Mouse (Mus musculus) erythroid progenitor cell, adult 5-6 weeks (primary cell): ENCODE results near the gene Sys1. TPM values are rescaled to one million over a fixed set of nuclear protein-coding genes. Genes with fewer than 3 reads are reported as not detected.

Source experiments
- ATAC-seq: replicated peaks from 2 replicates; pipeline ENCODE4 v1.8.0; 2016; ENCODE audit warnings: moderate number of reproducible peaks, mild to moderate bottlenecking, moderate TSS enrichment, inconsistent platforms; ENCODE audit not compliant: poor library complexity, low FRiP score, severe bottlenecking
- total RNA-seq, 2 experiments: library from RNA; stranded (forward) in 1 of 2; stranded (reverse) in 1 of 2; fragments of 150-400 nt in 1 of 2; fragments of 186-747, 209-891 nt in 1 of 2; gene quantifications; 2 replicates each; pipeline versions ENCODE4 v1.2.3 to v1.2.4; 2015 to 2017; ENCODE audit warnings: low replicate concordance in 2 of 2

The Sys1 gene
- 8.8 and 10.8 TPM in 2 replicates for total RNA-seq (2015; ENCODE audit: low replicate concordance)
- 3.1 and 5.3 TPM in 2 replicates for total RNA-seq (2017; ENCODE audit: low replicate concordance)

DNA sequence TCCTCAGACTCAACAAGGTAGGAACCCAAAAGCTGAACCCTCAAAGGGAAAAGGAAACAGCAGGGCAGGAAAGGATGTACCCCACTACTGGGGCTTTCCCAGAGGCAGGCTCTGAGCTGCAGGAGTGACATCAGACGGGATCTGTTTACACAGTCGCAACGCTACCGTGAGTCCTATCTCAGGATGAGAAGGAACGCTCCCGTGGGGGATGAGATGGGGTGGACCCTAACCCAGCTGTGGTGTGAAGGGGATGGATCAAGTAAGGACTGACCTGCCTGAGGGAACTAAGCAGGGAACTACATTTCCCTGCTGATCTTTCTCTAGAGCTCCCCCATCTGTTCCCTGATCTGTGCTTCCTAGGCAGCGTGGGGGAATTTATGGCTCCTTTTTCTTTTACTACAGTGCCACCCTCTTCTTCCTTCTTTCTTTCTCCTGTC, at the start of gene Sys1:
Gene Sys1 (plus strand): TSS at position 101 of the 437 bp plus-strand sequence.
- no peak for ATAC-seq

DNA sequence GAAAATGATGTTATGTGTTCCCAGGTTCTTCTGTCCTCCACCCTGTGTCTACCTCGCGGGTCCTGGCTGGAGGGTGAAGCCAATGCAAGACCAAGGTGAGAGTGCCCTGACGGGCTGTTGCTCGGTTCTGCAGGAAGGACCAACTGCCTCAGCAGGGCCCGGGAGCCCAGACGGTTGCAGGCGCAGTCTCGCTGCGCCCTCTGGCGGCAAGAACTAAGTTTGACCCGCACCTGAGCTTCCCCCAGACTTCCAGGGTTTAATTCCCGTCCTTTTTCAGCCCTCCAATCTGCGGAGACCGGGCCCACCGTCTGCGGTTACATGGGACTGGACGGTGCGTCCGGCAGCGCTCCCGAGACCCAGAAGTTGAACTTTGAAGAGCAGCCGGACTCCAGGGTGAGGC, 49.1 kb upstream of the Sys1 start:
- 0 out of 2 replicates have a peak, but pooled peaks have one; percentile 53 for ATAC-seq

DNA sequence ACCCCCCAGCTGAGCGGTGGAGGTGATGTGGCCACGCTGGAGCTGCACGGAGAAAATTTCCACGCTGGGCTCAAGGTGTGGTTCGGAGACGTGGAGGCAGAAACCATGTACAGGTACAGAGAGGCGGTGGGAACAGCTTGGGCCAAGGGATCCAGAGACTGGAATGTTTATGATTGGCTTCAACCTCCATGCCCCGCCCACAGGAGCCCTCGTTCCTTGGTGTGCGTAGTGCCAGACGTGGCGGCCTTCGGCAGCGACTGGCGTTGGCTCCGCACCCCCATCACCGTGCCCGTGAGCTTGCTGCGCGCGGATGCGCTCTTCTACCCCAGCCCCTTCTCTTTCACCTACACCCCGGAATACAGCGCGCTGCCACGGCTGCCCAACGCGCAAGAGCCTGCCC, 42.6 kb upstream of the Sys1 start:
- ATAC-seq, result no peak

DNA sequence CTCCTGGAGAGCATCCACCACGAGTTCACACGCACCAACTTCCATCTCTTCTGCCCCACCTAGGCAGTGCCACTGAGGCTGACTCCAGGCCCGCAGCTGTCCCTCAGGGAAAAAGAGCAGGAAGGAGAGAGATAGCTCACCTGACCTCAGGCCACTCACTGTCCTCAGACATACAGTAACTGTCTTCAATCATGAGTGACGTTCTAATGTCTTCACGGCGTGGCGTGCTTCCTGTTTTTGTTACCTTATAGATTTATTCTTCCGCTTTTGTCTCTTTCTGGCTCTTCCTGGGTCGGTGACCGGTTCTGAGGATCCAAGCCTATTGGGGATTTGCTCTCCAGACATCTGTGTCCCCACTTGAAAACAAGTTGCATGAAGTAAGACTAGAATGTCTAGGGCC, 42.2 kb upstream of the Sys1 start:
- ATAC-seq, result no peak

DNA sequence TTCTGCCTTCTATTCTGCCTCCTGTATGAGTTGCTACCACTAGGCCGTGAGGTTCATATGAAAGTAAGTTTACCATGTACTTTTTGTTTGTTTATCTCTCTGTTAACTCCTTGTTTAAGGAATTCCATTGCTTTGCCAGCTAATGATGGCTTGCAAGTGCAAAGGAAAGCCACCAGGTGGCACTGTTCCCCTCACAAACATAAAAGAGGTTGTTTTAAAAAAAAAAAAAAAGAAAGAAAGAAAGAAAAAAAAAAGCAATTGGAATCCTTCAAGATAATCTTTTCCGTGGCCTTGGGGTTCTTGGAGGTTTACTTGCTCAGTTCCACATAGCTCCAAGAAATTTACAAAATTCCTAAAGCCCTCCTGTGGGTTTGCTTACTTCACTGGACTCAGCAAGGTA, 39.6 kb upstream of the Sys1 start:
- ATAC-seq, result no peak

DNA sequence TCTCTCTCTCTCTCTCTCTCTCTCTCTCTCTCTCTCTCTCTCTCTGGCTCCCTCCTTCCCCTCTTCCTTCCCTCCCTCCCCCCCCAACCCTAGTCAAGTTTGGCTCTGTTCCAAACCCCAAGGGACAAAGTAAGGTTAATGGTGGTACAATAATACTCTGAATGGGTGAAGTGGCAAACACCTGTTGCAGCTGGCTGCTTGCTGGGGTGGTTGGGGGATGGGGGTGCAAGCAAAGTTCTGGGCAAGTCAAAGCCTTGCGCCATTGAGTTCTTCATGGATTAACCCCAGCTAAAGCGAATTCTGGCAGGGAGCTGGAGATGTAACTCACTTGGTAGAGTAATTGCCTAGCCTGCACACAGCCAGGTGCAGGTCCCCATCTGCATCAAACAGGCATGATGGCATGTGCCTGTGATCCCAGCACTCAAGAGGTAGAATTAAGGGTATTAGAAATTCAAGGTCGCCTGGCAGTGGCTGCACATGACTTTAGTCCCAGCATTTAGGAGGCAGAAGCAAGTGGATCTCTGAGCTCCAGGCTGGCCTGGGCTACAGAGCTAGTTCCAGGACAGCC, 38.4 kb upstream of the Sys1 start:
- no peak for ATAC-seq

DNA sequence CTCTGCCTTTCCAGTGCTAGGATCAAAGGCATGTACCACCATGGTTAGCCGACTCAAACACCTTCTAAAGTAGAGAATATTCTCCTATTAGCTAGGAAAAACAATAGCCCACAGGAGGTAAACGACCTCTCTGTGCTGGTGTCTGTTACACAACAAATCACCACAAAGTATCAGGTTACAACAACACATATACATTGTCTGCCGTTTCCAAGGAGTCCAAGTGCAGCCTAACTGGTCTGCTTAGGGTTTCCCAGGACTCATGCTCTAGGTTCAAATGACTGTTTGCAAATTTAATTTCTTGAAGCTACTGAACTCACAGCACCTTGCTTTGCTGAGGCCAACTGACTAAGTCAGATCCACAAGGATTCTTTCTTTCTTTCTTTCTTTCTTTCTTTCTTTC, 37.3 kb upstream of the Sys1 start:
- ATAC-seq, result no peak

DNA sequence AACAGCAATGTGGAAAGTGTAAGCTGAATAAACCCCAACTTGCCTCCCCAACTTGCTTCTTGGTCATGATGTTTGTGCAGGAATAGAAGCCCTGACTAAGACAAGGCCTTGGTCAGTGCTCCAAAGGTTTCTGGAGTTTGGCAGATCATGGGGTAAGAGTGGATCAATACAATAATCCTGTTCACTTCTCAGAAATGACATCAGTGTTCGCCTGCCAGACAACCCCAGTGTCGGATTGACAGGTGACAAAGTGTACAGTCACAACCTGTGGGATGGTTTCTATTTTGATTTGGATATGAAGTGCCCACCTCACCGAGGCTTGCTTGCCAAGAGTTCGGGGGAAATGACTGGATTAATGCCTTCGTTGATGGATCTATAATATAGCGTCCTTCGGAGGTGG, 35.5 kb upstream of the Sys1 start:
- no peak for ATAC-seq

DNA sequence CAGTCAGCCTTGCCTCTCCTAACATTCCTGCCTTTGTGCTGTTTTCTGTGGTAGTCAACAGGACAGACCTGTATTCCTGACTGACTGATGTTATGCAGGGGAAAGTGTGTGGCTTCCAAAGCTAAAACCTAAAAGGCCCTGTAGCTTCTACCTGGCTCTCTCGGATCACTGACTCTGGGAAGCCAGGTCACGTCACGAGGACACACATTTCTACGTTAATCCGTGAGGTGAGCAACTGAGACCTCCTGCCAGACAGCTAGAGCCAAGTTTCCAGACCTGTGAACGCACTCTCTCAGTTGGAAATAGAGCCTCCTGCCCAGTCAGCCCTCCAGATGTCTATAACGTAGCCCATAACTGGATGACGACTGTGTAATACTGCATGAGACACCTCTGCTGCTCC, 34.8 kb upstream of the Sys1 start:
- ATAC-seq, result no peak

DNA sequence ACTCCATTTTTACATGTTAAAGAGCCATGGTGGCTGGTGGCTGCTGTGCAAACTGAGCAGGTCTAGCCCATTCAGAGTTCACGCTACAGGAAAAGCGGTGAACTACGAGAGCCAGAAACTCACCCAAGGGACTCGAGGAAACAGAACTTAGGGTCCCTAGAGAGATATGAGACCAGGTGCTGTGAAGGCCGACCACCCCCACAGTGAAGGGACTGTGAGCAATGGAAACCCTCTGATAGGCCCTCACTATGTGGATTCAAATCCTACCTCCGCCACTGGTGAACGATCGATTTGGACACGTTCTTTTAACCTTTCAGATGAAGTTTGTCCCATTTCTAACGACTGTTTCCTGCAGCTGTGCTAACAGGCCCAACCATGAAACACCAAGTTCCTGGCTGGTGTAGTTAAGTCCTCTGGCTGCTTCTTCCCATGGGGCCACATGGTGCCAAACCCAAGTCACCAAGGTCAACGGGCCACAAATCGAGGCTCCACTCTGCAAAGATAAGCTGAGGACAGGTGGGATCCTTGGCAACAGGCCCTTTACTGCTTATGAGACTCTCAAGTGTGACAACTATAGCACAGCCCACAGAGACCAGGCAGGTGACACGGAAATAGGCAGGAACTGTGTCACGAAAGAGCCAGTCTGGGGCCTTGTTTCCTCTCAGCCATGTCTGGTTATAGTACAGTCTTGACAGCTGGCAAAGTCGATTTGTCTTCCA, 33.9 kb upstream of the Sys1 start:
- 0 out of 2 replicates have a peak, but pooled peaks have one; percentile 19 for ATAC-seq

DNA sequence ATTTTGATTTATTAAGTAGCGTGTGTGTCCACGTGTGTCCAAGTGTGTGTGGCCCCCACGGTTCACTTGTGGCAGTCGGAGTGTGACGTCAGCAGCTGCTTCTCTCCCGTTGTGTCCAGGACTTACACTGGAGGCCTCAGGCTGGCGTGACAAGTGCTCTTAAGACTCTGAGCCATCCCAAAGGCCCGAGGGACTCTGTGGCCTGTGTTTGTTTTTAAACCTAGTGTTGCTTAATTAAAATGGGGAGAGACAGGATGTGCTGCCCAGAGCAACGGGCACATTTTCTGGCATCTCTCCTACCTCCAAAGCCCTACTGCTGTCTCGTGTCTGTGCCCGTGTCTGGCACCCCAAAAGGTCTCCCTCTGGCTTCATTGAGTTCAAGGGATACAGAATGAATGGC, 33.3 kb upstream of the Sys1 start:
- ATAC-seq, result no peak

DNA sequence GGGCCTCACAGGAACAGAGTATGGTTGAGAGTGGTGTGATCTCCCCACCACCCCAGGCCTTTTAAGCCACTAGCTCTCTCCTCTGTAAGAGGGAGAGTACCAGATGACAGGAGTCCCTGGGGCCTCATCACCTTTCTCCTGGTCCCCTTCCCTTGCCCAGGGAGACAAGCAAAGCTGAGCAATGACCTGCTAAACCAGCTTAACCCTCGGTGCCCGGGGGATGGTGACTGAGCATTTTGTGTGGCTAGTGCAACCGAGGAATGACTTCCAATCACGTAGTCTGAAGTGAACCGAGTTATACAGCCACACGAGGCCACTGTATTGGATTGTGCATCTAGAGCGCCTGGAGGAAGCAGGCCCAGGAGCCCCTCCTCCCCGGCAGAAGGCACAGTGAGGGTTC, 32.4 kb upstream of the Sys1 start:
- no peak for ATAC-seq

DNA sequence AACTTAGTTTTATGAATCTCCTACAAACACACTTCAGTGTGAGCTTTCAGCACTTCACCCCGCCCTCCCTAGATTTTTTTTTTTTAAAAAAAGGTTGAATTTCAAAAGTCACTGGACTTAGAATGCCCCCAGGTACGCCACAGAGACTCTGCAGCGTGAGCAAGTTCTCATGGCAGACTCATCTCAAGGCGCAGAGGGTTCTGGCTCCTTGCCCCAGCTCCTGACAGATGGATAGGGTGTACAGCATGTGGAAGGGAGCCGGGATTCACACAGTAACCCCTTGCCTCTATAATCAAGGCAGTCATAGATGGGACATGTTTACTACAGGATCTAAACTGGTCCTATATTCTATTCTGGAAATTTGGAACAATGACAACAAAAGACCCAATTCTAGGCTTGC, 31.4 kb upstream of the Sys1 start:
- no peak for ATAC-seq

DNA sequence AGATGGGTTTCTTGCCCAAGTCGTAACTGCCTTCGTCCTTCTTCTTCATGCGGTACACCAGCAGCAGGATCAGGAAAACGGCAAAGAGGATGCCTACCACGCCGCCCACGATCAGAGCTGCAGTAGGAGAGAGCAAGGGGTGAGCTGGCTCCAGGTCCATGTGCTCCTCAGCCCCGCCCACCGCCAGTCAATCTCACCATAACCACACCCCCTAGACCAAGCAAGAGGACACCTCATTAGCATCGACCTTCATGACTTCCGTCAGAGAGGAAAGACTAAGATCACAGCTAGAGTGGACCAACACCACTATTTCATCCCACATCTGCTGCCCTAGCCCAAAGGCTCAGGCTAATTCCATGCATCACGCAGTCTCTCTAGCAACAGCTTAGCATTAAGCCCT, 30.6 kb upstream of the Sys1 start:
- ATAC-seq, result no peak

DNA sequence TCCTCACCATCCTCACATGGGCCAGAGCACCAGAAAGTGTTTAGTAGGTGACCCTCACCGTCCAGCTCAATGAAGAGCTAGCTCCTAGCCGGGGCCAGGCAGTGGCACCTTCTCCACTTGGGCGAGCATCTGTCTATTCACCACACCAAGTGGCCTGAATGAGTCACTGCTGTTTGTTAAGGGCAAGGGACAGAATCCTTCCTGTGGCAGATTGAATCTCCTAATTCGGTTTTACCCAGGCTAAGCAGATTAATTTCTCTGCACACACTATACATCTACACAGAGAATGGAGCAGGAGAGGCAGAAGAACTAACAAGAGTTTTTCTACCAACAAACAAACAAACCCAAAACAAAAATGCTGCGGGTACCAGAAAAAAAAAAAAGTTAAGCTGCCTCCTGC, 29.8 kb upstream of the Sys1 start:
- no peak for ATAC-seq

DNA sequence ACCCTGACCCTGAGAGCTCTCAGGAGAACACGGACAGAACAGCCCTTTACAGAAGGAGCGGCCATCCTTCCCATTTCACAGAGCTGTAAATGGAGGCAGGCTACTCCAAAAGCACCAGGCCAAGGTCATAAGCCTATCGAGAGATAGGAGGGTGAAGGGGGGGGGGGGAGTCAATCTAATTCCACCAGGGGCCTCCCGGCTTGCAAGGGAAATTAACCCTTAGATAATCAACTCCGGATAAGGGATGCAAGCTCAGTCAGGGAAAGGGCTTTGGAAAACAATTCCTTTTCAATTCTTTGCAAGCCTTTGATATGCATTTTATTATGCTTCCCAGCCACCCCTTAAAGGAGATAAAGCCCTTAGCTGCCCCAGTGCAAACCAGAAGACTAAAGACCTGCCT, 28.3 kb upstream of the Sys1 start:
- no peak for ATAC-seq

DNA sequence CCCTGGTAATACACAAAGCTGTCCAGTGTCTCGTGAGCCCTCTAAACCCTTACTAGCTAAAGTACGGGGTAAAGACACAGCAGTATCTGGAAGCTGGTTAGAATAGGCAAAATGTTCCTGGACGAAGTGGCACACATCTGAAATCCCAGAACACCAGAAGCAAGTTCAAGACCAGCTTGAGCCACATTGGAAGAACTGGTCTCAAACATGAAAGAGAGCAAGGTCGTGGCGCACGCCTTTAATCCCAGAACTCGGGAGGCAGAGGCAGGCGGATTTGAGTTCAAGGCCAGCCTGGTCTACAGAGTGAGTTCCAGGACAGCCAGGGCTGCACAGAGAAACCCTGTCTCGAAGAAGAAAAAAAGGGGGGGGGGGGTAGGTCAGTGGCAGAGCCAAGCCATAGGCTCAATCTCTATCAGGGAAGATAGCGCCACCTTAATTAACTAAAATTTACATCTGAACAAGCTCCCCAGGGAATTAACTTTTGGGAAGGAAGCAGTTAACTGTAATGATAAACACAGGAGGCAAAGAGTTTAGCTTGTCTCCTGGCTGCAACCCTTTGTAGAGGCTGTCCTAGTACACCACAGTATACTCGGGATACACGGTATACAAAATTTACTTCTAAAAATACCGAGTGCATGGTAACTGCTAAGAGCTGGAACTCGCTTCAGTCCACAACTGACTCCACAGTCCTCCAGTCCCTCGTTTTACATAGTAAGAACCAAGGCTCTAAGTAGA, 26.7 kb upstream of the Sys1 start:
- ATAC-seq, result no peak

DNA sequence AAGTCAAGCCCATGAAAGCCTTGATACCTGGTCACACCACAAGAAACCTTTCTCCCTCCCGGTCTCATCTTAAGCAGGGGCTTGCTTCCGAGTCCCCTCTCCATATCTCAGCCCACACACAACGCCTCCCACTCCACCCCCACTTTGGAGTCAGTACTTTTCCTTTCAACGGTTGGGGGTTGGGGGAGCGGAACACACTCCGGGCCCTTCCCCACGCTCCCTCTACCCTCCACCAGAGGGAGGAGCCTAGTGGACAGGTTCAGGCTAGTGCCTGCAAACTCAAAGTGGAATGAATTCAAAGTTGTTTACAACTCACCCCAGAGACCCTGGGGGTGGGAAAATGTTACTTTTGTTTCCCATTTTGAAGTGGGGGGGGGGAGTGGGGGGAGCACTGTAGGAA, 26.1 kb upstream of the Sys1 start:
- ATAC-seq, result no peak

DNA sequence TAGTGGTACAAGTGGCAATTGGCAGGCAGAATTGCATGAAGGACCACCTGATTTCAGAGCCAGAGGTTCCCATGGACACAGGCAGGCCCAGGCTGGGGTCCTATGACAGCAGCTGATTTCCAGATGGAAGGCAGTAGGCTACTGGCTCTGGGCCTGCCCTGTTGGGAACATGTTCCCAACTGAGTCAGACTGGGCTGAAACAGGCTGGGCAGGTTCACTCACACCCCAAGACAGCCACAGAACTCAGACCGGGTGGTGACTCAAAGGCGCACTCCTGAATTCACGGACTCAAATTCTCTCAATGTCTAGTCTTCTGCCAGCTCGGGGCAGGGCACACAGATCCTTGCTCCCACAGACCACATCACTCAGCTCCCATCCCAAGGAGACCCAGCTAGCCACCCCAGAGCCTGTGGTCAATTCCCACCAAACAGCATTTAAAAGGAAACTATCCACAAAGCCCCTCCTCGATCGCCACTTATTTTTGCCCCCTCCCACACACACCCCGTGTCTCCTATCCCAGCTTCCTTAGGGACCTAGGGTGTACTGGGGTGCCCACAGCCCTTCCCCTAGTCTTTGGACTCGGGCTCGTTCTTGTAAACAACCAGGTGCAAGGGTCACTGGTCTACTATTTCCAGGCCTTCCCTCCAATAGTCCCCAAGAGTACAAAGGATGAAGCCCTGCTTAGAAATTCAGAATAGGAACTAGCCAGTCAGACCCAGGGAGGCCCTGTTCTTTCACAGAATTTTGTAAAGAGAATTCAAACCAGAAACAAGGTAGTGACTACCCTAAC, 24.9 kb upstream of the Sys1 start:
- ATAC-seq, result no peak

DNA sequence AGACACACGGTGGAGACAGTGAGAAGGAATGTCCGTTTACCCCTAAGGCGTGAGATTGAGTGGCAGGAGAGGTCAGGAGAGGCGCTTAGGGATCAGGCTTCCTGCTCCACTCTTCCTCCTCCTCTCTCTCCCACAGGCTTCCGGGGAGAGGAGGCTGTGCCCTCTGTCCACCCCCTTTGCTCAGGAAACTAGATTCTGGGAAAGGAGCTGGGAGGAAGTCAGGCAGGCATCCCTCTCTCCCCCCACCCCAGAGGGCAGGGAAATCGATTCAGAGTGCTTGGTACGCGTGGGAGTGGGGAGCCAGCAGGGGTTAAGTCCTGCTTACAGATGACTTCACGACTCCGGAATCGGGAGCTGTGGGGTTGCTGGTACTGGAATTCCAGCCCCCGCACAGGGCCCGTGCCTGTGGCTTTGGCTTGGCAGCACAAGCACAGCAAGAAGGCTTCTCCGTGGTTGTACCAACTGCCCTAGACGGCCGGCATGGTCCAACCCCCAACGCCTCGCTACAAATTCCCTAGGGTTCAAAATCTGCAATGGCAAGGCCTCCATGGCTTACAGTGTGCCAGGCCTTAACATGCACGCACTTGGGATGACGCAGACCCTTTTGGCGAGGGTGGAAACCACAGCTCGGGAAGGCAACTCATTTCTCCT, 24.1 kb upstream of the Sys1 start:
- ATAC-seq, result no peak
